Mouse (Mus musculus) mouse embryonic stem cell (cell line): Measurements from ENCODE around the gene Fbxw4.

Experiments
- in situ Hi-C, 2 experiments: fragments of 300-500 bp; cut with MboI; formaldehyde crosslinking; loops; 1 replicate in 1 of 2; 3 replicates in 1 of 2; pipeline ENCODE4 v1.14.3; 2019 to 2020; ENCODE audit warnings: low sequenced_read_pairs in 2 of 2, low pct_unique_long_range_greater_than_20kb in 1 of 2, mixed read lengths in 1 of 2; ENCODE audit not compliant: unreplicated experiment in 1 of 2

Gene Fbxw4

DNA sequence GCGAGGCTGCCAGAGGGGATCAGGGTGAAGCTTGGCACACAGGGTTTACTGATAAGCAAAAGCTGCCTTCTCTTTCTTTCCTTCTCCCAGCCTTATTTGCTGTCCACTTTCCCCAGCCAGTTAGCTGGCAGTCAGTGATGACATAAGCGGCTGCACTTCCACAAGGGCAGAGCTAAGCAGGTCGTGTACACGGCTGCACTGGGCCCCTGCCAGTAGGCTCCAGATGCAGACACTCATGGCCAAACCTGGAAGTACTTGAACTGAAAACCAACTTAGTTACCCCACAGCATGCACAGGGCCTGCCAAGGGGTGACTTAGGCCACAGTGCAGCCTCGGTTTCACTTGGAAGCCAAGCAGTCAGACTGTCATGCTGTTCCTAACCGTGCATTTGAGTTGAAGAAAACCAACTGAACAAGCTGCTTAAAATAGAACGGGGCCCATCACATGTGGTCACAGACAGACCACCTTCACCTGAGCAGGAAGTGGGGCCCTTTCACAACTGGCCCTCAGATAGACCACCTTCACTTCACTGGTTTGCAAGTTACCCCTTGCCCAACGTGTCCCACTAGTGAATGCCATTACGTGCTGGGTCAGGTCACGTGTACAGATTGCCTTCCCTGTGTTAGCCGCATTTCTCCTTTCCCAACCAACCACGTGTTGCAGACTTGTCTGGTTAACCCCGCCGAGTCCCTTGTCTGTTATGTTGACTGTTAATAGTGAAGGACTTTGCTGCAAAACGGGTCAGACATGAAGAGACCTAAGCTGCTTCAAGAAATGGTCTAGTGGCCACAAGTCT, 129.7 kb downstream of the Fbxw4 start:
- in situ Hi-C loops, result no loop called here

DNA sequence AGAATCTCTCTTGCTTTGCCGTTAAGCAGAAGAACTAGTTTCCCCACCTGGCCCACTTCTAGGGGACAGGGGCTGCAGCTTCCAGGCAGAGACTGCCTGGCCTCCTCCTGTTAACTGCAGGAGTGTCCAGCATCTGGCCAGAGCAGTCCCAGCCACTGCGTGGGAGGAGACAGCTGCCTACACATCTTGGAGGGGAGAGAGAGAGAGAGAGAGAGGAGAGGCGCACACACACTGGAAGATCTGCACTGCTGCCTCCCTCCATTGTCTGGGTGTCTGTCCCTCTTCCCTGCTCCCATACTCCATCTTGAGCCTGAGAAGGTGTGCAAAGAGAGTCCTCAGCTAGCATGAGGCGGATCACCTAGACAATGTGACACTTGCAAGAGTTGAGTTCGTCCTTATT, 130.8 kb downstream of the Fbxw4 start:
- in situ Hi-C loops, result no loop called here
